Mouse (Mus musculus): ENCODE measurements at regions not wholly inside any gene's neighbourhood (a gene's known extent, or its start where the extent isn't known, plus 50 kb on each side); places are given as distances from the start of the nearest gene placed in this dataset.

DNA sequence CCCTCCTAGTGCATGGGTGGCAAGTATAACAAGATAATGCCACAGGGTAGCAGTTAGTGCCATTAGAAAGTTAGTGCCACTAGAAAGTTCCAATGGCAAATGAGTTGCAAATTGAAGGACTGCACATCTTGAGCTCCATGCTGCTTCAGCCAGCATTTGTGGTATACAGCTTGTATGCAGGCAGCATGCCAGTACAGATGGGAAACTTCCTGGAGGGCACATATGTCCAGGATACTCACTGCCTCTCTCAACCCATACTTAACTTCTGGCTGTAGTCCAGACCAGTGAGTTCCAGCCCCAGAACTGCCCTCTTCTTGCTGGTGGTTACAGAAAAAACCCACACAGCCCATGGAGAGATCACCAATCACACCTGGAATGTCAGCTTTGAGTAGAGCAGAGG lies 113.8 kb upstream of the Plxna2 start:
- no peak for TF ChIP-seq CTCF (IDR thresholded peaks at IDR 0.05; ENCODE audit: extremely low read depth, insufficient read depth, insufficient read length, insufficient replicate concordance)
- no peak for TF ChIP-seq POLR2A (IDR thresholded peaks at IDR 0.05; ENCODE audit: low read depth, low read length)
